Mouse (Mus musculus) megakaryocyte-erythroid progenitor cell, adult 5-6 weeks (primary cell): ENCODE measurements around the gene Ankrd34c. TPM values are rescaled to one million over a fixed set of nuclear protein-coding genes. Genes with fewer than 3 reads are reported as not detected.

ENCODE experiments used
- ATAC-seq: replicated peaks from 2 replicates; pipeline ENCODE4 v1.8.0; 2016; ENCODE audit warnings: mild to moderate bottlenecking, inconsistent platforms; ENCODE audit not compliant: severe bottlenecking, poor library complexity, low FRiP score, low TSS enrichment
- total RNA-seq, 2 experiments: library from RNA; stranded (forward) in 1 of 2; stranded (reverse) in 1 of 2; fragments of 200-1000, 215-1000 nt in 1 of 2; fragments of >200 nt in 1 of 2; fragmentation: Nextera tagmentation in 1 of 2; gene quantifications; 2 replicates each; pipeline ENCODE4 v1.2.3; 2014 to 2017

Ankrd34c gene
- total RNA-seq, 2 experiments from 2014 or later = not detected

DNA sequence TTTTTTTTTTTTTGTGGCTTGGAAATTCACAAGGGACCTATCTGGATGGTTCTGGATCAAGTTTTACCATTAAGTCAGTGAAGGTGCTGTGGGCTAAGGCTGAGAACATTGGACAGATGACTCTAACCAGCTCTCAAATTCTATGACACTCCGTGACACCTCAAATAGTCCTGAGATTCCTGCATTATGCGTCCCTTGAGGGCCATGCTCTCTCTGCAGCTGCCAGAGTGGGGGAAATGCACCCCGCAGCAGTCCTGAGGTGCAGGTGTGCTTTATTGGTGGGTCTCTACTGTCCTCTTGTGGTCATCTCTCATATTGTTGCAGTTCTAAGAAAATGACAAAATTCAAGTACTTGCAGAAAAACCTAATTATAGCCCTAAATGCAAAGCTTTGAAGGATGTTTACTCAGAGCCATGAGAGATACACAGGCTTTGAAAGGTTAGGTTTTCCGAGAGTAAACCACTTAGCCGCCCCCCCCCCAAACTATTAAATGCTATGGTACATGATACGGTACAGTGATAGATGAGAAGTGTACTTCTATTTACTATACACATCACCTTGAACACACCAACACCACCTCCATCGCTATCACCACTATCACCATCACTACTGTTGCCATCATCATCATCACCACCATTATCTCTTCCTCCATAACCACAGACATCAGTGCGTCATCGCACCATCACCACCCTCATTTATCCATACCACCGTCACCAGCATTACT lies 50.6 kb downstream of the Ankrd34c start:
- peak; percentile 87 for ATAC-seq

DNA sequence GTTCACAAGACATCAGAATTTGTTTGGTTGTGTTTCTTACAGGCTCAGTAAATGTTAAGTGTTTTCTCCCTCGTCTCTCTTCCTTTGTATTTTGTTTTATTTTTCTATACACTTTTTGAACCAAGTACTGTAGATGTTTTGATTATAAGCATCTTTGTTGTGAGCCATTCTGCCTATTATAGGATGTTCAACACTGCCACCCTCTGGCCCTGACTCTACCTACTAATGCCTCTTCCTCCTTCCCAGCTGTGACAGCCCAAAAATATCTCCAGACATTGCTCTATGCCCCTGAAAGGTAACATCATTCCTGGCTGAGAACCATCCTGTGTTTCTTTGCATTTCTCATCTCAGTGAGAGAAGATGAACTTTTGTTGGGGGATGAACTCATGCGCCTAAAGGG lies 52.0 kb downstream of the Ankrd34c start:
- no peak for ATAC-seq

GRCm38 (mm10) chr9:89678974-89679373 lies 59.3 kb downstream of the Ankrd34c start:
- no peak for ATAC-seq

Other genes with a start within 250 kb of the Ankrd34c start
- not detected in 2 replicates for gene Minar1, start 115.3 kb downstream of the Ankrd34c start, total RNA-seq (2014; fragmentation: Nextera tagmentation)
- gene Minar1, start 115.3 kb downstream of the Ankrd34c start, total RNA-seq (2017) = not detected in 2 replicates
- 38.7 and 50.5 TPM in 2 replicates for gene Tmed3, start 33.4 kb downstream of the Ankrd34c start, total RNA-seq (2014; fragmentation: Nextera tagmentation)
- 60.0 and 63.7 TPM in 2 replicates for gene Tmed3, start 33.4 kb downstream of the Ankrd34c start, total RNA-seq (2017)
- not detected in 2 replicates for gene Rasgrf1, start 171.4 kb upstream of the Ankrd34c start, total RNA-seq (2014; fragmentation: Nextera tagmentation)
- not detected in 2 replicates for gene Rasgrf1, start 171.4 kb upstream of the Ankrd34c start, total RNA-seq (2017)